Mouse (Mus musculus) kidney, adult 11 months (tissue): ENCODE data around the gene Atp5c1.
A peak's percentile ranks its signal among the peaks of the same experiment; 100 is the strongest.

ENCODE experiments used
- DNase-seq: peaks from one replicate; pipeline ENCODE4 v3.0.0; 2022

Gene Atp5c1

DNA sequence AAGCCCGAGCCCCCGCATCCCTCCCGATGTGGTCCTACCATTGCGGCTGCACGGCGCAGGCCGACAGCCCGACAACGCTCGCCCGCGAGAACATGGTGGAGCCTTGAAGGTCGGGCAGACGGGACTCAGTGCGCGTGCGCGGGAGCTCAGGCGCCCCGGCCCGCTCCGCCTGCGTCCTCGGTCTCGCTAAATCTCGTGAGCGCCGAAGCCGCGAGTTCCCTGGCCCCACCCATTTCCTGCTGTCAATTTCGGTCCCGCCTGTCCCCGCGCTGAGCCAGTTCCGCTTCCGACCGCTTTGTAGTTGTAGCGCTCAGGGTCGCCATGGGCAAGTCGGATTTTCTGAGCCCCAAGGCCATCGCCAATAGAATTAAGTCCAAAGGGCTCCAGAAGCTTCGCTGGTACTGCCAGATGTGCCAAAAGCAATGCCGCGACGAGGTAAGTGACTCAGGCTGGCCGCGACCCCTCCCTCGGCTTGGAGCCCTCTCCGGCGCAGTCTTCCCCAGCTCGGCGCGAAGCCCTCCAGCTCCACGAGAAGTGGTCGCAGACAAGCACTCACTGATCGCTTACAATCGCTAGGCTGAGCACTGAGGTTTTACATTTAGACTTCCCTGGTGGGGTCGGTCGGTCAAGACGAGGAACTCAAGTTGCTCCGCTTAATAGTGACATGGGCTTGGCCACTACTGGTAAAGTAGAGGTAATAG, at the start of gene Atp5c1, which contains the start of gene Kin:
Gene Atp5c1 (minus strand): TSS at position 201 of the 701 bp plus-strand sequence.
Gene Kin (plus strand): TSS at position 284 of the 701 bp plus-strand sequence.
- peak; percentile 96 for DNase-seq

DNA sequence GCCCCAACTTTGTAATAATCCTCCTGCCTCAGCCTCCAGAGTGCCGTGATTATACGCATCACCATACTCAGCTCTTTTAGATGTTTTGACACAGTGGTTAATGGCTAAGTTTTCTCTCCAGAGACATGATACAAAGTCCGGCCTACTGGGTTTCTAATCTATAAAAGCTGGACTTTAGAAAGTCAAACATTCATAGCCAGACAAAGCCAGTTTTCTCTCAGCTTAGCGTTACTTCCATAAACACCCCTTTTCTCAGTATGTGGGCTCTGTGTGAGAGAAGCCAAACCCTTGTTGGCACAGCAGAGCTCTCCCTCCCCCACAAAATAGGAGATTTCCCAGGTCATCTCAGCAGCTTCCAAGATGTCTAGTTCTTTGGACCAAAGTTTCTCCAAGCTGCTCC, 48.3 kb upstream of the Atp5c1 start:
- DNase-seq, result peak; percentile 45

DNA sequence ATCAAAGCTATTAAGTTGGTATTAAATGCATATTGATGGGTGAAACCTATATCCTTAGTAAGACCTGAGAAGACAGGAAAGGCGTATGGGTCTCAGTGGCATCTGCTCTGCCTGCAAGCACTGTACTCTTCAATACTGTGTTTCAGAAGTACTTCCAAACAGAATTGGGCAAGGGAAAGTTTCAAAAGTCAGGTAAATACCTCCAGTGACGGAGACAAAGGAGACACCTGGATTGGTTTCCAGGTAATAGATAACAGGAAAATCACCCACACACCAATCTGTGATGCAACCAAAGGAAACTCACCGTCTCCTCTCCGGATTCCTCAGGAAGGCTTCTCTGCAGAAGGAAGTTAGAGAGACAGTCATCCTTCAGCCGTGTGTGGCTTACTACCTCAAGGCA, 47.2 kb upstream of the Atp5c1 start:
- DNase-seq, result no peak

DNA sequence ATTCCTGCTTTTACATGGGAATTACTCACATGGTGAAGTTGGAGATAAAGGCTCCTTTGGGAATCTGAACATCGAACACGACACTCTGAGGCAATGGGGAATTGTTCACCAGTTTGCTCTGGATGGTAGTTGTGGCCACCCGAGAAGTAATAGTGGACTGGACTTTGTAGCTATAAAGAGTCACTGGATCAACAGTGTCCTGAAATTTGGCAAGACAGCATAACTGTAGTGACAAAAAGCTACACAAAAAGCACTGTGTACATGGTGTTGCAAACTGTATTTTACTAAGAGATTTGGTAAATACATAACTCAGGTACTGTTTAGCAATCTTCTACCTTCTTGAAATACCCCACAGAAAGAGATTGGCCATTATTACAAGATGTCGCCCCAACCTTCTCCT, 45.8 kb upstream of the Atp5c1 start:
- no peak for DNase-seq

DNA sequence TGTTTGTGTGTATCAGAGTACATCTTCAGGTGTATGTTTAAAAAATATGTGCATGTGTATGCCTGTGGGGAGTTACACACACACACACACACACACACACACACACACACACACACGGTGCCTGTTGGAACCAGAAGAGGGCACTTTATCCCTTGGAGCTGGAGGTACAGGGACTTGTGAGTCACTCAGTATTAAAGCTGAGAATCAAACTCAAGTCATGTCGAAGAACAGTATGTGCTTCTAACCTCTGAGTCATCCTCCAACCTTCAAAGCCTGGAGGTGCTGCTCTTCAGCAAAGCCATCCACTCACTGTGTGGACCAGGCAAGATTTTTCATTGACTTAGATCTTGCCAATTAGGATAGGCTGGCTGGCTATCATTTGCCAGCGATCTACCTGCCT, 41.5 kb upstream of the Atp5c1 start:
- DNase-seq, result no peak

DNA sequence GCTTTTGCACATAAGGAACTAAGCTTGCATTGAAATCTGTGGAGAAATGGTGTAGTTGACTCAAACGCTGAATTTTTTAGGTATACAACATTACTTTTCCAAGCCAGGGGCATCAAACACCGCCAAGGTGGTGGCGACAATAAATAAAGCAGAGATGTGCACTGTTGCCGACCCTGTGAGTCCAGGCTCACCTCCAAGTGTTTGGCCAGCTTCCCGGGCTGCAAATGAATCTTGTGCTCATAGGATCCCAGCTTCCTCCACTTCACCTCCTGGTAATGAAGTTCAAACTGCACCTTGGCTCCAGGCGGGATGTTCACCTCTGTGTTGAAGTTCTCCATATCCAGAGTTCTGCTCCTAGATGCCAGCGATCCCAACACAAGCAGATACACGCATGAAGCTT, 39.0 kb upstream of the Atp5c1 start:
- no peak for DNase-seq

DNA sequence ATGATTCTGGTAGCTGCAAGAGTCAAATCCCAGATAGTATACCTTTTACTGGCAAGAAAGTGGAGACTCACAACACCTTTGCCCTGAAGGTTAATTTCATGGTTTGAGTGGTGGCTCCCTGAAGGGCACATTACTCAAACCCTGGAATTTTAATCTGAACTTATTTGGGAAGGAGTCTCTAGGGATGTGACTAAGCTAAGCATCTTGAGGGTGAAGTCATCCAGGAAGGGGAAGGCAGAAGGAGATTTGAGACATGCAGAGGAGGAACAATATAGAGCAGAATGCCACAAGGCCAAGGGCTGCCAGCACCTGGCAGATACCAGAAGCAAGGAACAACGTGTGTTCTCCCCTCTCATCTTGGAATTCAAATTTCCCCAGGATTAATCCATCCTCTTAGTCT, 38.4 kb upstream of the Atp5c1 start:
- DNase-seq, result no peak

DNA sequence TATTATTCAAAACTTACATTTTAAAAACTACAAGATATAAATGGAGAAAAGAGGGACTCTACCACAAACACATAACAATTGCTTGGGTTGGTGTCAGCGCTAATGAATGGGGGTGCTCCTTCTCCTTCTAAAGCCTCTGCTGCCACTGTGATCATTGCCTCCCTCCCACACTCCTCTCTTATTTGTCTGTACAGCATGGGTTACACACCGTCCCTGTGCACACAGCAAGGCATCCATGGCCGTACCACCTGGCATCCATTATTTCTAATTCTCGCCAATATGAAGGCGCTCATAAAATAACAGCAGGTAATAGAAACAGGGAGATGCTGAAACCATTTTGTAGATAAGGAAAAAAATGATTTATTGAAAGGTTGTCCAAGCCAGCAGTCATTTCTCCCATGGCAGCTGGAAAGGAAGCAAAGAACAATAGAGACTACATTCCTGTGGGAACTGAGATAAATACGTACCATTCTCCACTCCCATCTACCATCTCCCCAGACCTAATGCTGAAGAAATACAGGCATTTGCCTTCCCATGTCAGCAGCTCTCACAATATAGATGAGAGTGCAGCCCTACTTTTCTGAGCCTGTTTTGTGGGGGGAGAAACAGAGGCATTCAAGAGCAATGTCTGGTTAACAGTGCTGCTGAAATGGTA, 28.4 kb upstream of the Atp5c1 start:
- DNase-seq, result no peak

DNA sequence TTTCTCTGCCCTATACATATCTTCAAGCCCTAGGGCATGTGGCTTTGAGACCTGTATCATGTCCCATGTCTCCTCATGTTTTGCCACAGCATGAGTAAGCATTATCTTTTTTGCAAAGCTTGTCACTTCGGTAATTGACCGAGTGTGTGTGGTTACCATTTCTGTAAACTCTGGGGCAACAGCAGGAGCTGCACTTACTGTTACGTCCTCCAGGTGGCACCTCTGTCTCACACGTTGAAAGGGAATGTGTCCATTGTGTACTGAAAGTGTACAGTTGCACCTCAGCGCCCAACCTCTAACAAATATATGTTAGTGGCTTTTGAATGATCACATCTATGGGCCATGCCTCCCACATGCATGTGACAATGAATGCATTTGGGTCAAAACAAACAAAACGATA, 20.9 kb upstream of the Atp5c1 start:
- DNase-seq, result peak; percentile 38

DNA sequence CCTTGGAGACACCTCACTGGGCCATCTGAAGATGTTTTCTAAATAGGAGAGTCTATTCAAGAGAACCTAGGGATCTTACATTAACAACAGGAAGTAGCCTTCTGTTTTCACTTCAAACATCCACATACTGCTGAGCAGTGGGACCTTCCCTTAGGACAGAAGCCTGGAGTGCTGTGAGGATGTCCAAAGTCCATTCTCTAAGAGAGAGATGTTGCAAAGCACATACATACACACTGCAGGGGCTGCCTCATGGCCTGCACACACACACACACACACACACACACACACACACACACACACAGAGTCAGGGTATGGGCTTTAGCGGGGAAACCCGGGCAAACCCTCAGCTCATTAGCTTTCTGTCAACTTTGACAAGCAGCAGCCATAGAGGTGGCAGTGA, 20.2 kb upstream of the Atp5c1 start:
- no peak for DNase-seq

DNA sequence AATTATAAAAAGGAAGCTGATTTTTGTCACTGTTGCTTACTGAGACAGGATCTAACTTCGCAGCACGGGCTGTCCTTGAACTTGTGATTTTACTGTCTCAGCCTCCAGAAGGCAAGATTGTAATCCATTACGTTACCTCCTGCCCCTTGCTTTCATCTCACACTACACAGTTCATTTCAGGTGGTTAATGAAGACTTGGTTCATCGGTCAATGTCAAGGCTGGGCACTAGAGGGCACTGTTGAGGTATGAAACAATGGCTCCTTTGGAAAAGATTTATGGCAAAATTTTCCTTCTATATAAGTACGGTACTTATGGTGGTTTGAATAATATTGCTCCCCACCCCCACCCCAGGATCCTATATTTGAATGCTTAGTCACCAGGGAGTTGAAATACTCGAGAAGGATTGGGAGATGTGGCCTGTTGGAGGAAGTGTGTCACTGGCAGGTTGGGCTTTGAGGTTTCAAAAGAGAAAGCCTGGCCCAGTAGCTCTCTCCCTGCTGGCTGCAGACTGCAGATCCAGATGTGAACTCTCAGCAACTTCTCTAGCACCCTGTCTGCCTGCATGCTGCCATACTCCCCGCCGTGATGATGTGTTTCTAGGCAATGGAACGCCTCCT, 18.4 kb upstream of the Atp5c1 start:
- DNase-seq, result peak; percentile 21

DNA sequence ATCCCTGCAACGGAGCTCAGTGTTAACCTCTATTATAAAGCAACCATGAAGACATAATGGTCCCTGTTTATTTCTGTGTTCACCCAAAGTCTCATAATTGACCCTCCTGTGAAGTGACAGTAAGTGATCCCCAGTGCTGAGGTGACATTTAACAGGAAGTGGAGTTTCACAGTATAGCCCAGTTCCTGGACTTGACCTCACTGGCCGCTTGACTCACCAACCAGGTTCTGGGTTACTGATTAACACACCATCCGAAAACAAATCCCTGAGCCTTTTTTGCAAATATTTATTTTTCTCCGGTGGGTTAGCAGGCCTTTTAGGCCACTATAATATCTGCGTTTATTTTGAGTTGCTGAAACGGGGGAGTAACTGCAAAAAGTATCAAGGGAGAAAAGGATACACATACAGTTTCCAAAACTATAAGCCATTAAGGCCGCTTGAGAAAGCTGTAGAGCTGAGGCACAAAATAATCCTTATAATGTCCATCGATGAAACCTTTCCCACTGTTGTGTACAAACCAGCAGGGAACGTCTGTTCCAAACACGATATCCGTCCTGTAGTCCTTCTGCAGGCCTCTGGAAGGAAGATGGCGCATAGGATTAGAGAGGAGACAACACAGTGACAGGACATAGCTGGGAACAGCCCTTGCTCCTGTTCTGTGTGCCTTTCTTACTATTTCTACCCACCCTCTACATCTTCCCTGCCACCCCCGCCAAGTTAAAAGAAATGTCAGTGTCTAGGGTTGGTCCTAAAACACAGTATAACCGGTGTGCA, 14.2 kb upstream of the Atp5c1 start:
- no peak for DNase-seq

DNA sequence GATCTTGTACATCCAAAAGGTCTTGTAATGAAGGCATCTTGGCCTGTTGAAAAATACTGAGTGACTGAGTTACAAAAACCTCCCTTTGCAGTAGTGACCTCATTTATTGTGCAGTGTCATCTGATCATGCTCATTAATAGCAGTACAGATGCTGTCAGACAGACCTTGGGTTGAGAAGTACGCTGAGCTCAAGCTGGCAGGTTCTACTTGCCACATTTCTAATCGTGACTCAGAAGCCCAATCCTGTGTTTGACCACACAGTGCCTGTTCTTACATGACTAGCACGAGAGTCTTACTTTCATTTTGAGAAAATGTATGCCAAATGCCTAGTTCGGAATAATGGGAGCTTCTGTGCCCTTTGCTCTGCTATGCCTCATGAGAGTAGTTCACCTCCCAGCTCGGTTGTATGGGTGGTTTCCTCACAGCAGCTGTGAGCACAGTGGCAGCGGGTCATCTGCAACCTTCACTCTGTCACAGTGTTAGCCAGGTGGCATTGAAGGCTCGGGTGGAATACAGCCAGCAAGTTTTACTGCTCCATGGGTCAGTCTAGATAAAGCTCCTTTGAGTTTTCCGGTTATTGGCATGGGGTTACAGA, 7.0 kb upstream of the Atp5c1 start:
- no peak for DNase-seq

DNA sequence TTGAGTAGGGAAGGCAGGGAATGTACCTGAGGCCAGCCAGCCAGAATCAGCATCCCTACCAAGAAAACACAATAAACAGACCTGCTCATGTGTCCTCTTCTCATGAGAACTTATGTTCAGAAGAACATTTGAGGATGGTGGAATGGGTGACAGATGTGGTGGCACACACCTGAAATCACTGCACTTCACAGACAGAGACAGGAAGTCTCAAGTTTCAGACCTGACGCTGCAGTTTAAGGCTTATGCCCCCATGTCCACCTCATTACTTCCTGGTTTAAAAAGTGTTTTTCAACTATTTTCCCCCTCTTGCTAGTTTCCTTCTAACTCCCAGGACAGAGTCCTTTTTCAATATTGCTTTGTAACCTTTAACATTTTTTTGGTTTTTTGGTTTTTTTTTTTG, 2.4 kb upstream of the Atp5c1 start:
- DNase-seq, result no peak

DNA sequence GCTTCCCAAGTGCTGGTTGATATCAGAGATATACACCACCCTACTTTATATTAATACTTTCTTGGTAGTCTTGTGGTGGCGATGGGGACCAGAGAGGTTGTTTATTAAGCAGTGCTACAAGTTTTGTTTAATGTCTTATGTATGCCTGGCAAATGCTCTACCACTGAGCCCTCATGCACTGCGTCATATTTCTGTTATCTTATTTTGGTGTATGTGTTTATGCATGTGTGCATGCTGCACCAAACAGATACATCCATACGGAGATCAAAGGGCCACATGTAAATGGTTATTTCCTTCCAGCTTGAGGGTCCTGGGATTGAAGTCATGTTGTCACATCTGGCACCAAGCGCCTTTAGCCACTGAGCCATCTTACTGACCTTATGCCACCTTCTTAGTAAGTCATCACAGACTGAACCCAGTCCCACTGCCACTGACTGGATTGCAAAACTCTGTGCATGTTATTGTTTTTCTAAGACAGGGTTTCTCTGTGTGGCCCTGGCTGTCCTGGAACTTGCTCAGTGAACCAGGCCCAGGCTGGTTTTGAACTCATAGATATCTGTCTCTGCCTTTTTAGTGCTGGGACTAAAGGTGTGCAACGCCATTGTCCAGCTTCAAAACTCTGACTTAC, 1.3 kb upstream of the Atp5c1 start:
- DNase-seq, result no peak

DNA sequence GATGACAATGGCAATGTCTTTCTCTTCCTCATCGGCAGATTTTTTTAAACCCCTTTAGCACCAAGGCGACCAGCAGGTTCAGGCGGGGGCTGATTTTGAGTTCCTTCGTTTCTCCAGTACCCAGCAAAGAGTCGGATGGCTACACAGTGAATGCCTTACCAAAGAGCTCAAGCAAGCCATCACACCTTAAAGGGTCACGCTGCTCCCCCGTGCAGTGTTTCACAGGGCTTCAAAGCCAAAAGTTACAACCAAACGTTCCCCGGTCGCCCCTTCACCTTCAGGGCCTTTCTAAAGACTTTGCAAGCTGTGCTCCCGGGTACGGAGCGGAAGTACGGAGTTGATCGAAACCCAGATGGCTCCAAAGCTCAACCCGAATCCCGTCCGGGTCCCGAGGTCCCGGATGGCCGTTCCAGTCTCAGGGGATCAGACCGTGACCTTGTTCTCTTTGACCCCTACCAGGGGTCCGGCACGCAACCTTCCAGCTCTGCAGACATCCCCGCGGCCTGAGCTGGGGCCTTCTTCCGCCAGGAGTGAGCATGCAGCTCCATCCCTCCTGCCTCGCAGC, 483 bp downstream of the Atp5c1 start:
- DNase-seq, result no peak

DNA sequence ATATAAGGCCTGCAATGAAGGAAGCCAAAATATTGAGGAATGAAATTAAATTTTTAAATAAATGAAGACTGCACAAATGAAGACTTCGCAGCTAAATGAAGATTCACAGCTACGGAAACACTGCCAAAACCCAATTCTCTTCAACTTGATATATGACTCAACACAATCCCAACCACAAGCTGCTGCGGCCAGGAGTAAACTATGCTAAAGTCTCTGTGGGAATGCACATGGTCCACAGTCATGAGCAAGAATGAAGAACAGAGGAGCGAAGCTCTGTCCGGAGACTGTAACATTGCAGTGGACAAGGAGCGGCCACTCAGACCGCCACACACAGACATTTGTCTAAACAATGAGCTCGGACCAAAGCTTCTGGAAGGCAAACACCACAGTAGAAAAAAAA, 3.6 kb downstream of the Atp5c1 start:
- DNase-seq, result no peak

DNA sequence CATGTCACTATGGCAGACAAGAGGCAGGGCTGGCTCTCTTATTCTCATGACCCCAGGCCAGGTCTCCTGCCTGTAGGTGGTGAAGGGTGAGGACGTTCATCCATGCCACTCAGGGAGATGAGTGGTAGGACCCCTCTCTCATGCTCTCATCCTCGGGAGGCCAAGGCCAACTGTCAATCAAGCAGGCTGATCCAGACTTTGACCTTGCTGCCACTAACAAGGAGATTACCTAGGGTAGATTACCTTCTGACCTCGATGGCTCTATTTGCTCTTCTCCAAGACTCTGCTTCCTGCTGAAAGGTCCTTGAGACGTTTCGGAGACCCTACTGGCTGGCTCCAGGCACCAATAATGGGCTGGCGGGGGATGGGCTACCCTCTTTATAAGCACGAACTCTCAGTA, 5.8 kb downstream of the Atp5c1 start:
- no peak for DNase-seq

DNA sequence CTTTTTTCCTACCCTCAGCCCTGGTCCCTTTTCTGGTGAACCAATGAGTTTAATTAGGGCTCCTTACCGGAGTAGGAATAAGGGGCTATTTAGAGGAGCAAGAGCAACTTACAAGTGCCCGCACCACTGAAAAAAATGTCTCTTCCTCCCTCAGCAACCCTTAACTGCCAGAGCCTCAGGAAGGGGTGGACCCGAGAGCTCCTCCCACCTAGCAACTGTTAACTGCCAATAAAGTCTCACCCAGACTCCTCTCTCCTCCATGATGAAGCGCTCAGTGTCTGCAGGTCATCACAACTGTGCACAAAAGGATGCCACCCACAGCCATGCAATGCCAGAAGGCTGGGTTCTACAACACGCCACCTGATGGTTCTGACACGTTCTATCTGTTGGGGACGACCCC, 8.6 kb downstream of the Atp5c1 start:
- no peak for DNase-seq

DNA sequence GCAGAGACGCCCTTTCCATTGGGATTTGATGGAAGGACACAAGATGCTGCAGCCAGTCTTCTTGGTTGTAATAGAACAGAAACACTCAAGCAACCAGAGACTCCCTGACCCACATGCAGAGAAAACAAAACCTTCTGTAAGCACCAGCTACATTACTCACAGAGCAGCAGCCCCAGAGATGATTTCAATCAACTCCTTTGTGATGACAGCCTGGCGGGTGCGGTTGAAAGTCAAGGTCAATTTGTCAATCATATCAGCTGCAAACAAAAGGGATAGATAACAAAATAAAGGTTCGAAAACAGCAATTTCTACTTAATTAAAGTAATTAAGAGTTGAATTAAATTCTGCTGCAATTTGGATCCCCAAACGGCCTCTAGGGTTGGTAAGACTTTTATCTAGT, 21.5 kb downstream of the Atp5c1 start:
- no peak for DNase-seq

DNA sequence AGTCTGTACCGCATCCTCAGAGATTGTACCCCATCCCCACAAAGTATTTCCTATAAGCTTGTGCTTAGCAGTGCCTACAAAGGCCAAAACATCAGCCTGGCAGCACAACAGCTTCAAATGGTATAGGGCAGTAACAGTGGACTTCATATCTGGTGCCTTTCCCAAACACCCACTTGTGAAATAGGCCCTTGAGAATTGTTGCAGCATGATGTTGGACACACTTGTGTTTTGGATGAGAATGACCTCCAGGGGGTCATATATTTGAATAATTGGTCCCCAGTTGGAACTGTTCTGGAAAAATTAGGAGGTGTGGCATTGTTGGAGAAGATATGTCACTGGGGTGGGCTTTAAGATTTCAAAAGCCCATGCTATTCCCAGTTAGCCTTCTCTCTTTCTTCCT, 28.3 kb downstream of the Atp5c1 start:
- DNase-seq, result no peak

DNA sequence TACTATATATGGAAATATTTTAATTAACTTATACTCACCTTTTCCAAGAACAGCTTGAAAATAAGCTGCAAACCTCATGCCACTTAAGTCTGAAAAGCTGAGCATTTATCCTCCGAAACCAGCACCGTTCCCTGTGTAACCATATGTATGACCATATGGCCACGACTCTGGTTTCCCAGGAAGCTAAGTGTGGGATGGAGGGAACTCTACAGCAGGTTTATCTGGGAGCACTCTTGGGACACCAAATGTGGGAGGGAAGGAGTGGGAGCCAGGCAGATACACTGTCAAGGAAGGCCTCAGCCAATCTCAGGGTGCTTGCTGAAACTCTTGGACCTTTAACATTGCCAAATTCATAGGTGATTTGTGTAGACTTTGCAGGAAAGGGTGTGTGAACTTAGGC, 29.4 kb downstream of the Atp5c1 start:
- no peak for DNase-seq
